Mouse (Mus musculus): Measurements from ENCODE around the gene Ubxn1.

DNA sequence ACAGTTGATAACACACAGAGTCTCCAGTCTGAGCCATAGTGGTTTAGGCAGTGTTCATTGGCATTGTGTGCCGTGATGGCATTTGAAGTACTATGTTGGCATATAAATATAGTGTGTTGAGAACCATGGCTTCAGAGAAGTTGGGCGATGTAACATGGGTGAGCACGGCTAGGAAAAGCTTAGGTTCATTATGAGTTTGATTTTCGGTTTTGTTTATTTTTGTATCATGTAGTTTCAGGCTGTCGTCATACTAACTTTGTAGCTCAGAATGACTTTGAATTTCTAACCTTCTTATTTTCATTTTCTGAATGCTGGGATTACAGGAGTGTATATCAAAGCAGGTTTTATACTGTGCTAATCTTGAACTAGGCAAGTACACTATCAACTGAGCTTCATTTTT lies 32.1 kb downstream of the Ubxn1 start:
- no peak for TF ChIP-seq POLR2A (IDR thresholded peaks at IDR 0.05; ENCODE audit: low read depth, low read length)
- no peak for TF ChIP-seq CTCF (IDR thresholded peaks at IDR 0.05; ENCODE audit: extremely low read depth, insufficient read depth, insufficient read length, insufficient replicate concordance)
